Mouse (Mus musculus) G1E (cell line): Measurements from ENCODE around the gene Gm27021.
A peak's percentile ranks its signal among the peaks of the same experiment; 100 is the strongest.

ENCODE experiments used
- CTCF ChIP-seq: IDR thresholded peaks from 2 replicates; pipeline ENCODE4 v1.5.1; 2012; ENCODE audit warnings: low read depth, low read length, inconsistent platforms, mixed read lengths
- GATA1 ChIP-seq: IDR thresholded peaks from 2 replicates; pipeline ENCODE4 v1.6.1; 2012; ENCODE audit warnings: borderline replicate concordance, low read length, inconsistent platforms, mixed read lengths

GRCm38 (mm10) chr8:120678447-120678846 lies 10.6 kb upstream of the Gm27021 start:
- peak; percentile 62 for TF ChIP-seq CTCF
- TF ChIP-seq GATA1: no peak
